Mouse (Mus musculus) layer of hippocampus, adult 9-10 months (tissue): ENCODE results near the gene Mindy1.

ENCODE experiments used
- DNase-seq: peaks from one replicate; pipeline ENCODE4 v3.0.0; 2022; ENCODE audit warnings: low spot score

Mindy1 gene

GRCm38 (mm10) chr3:95267855-95268254 lies 13.3 kb upstream of the Mindy1 start:
- no peak for DNase-seq

GRCm38 (mm10) chr3:95269789-95270188 lies 11.4 kb upstream of the Mindy1 start:
- no peak for DNase-seq

- DNase-seq: no peak
Observed at GRCm38 (mm10) chr3:95270766-95271364, 10.3 kb upstream of the Mindy1 start.

GRCm38 (mm10) chr3:95273471-95273870 lies 7.7 kb upstream of the Mindy1 start:
- no peak for DNase-seq

- DNase-seq: no peak
Observed at GRCm38 (mm10) chr3:95274453-95274852, 6.7 kb upstream of the Mindy1 start.

- no peak for DNase-seq
Observed at GRCm38 (mm10) chr3:95275161-95275560, 6.0 kb upstream of the Mindy1 start.

GRCm38 (mm10) chr3:95276428-95276934 lies 4.7 kb upstream of the Mindy1 start:
- DNase-seq: no peak

GRCm38 (mm10) chr3:95277149-95277551 lies 4.0 kb upstream of the Mindy1 start:
- DNase-seq: no peak

- no peak for DNase-seq
Observed at GRCm38 (mm10) chr3:95280747-95281146, 398 bp upstream of the Mindy1 start.

- no peak for DNase-seq
Observed at GRCm38 (mm10) chr3:95282381-95282864, 1.3 kb downstream of the Mindy1 start.

- DNase-seq: no peak
Observed at GRCm38 (mm10) chr3:95282865-95283588, 1.9 kb downstream of the Mindy1 start.

GRCm38 (mm10) chr3:95283589-95283941 lies 2.4 kb downstream of the Mindy1 start:
- DNase-seq: no peak

GRCm38 (mm10) chr3:95284062-95284461 lies 2.9 kb downstream of the Mindy1 start:
- no peak for DNase-seq

GRCm38 (mm10) chr3:95284501-95285281 lies 3.5 kb downstream of the Mindy1 start:
- DNase-seq: no peak

GRCm38 (mm10) chr3:95285390-95285789 lies 4.2 kb downstream of the Mindy1 start:
- DNase-seq: no peak

- DNase-seq: no peak
Observed at GRCm38 (mm10) chr3:95286011-95286410, 4.9 kb downstream of the Mindy1 start.

- DNase-seq: no peak
Observed at GRCm38 (mm10) chr3:95286510-95286909, 5.4 kb downstream of the Mindy1 start.

- DNase-seq: no peak
Observed at GRCm38 (mm10) chr3:95287541-95287940, 6.4 kb downstream of the Mindy1 start.

- DNase-seq: no peak
Observed at GRCm38 (mm10) chr3:95289419-95289818, 8.3 kb downstream of the Mindy1 start.

GRCm38 (mm10) chr3:95290156-95290555 lies 9.0 kb downstream of the Mindy1 start:
- DNase-seq: no peak

GRCm38 (mm10) chr3:95291041-95291440 lies 9.9 kb downstream of the Mindy1 start:
- DNase-seq: no peak

GRCm38 (mm10) chr3:95292899-95293298 lies 11.8 kb downstream of the Mindy1 start:
- DNase-seq: no peak

GRCm38 (mm10) chr3:95293537-95293936 lies 12.4 kb downstream of the Mindy1 start:
- DNase-seq: no peak
